Mouse (Mus musculus) heart, embryonic 14.5 days (tissue): ENCODE results near the gene Svip. TPM values are rescaled to one million over a fixed set of nuclear protein-coding genes. Genes with fewer than 3 reads are reported as not detected.
A peak's percentile ranks its signal among the peaks of the same experiment; 100 is the strongest.

Experiments
- ATAC-seq: fragments of 200-750 bp; cut with Nextera tagmentation; 2 replicates; pipeline ENCODE4 v1.8.0; 2017; ENCODE audit warnings: low read depth, moderate TSS enrichment; ENCODE audit not compliant: insufficient number of reproducible peaks, insufficient read depth, low FRiP score
- H3K27ac ChIP-seq, 2 experiments: fragments of 200-500 bp in 1 of 2; fragments of 300-500 bp in 1 of 2; sonication (generic) in 1 of 2; replicated peaks in 1 of 2; 2 replicates each; pipeline ENCODE4 v1.5.1; 2012 to 2014; ENCODE audit warnings: low read depth in 2 of 2, low read length in 2 of 2, control low read depth in 1 of 2, mild to moderate bottlenecking in 1 of 2, mixed read lengths in 1 of 2; ENCODE audit not compliant: control insufficient read depth in 1 of 2, insufficient read depth in 1 of 2
- H3K27me3 ChIP-seq: fragments of 300-500 bp; sonication (generic); 2 replicates; pipeline ENCODE4 v1.6.1; 2014; ENCODE audit warnings: mild to moderate bottlenecking, low read length, control low read depth; ENCODE audit not compliant: control insufficient read depth, insufficient read depth
- H3K36me3 ChIP-seq: fragments of 300-500 bp; sonication (generic); 2 replicates; pipeline ENCODE4 v1.6.1; 2014; ENCODE audit warnings: mild to moderate bottlenecking, control low read depth, low read length, mixed read lengths; ENCODE audit not compliant: control insufficient read depth, insufficient read depth
- H3K4me1 ChIP-seq, 2 experiments: fragments of 200-500 bp in 1 of 2; fragments of 300-500 bp in 1 of 2; sonication (generic) in 1 of 2; 2 replicates each; pipeline ENCODE4 v1.6.1; 2012 to 2014; ENCODE audit warnings: low read length in 2 of 2, control low read depth in 1 of 2, mixed read lengths in 1 of 2; ENCODE audit not compliant: control insufficient read depth in 2 of 2, insufficient read depth in 2 of 2
- H3K4me2 ChIP-seq: fragments of 300-500 bp; sonication (generic); 2 replicates; pipeline ENCODE4 v1.6.1; 2014; ENCODE audit warnings: mild to moderate bottlenecking, low read length
- H3K4me3 ChIP-seq, 2 experiments: fragments of 200-500 bp in 1 of 2; fragments of 300-500 bp in 1 of 2; sonication (generic) in 1 of 2; 2 replicates each; pipeline ENCODE4 v1.5.1; 2012 to 2014; ENCODE audit warnings: low read length in 2 of 2, mild to moderate bottlenecking in 2 of 2, control low read depth in 1 of 2, low read depth in 1 of 2, moderate library complexity in 1 of 2; ENCODE audit not compliant: control insufficient read depth in 1 of 2, insufficient read depth in 1 of 2
- H3K9ac ChIP-seq: fragments of 300-500 bp; sonication (generic); 2 replicates; pipeline ENCODE4 v1.6.1; 2014; ENCODE audit warnings: mild to moderate bottlenecking, low read length
- H3K9me3 ChIP-seq: fragments of 300-500 bp; sonication (generic); 2 replicates; pipeline ENCODE4 v1.6.1; 2016; ENCODE audit warnings: low read length, control low read depth; ENCODE audit not compliant: control insufficient read depth
- WGBS: fragments of 180-500 bp; shearing (Covaris S2); extraction: QIAGEN DNeasy Blood & Tissue Kit; methylation state at CpG from one replicate; pipeline ENCODE4 v1.1.7; 2014; 5-methylcytosine and 5-hydroxymethylcytosine counted together
- polyA plus RNA-seq: library from polyadenylated mRNA; unstranded; fragments of >200 nt; fragmentation: Nextera tagmentation; extraction: Ambion mirVana; gene quantifications from 2 replicates; pipeline ENCODE4 v1.2.1, GENCODE M21; 2014

Svip gene
- polyA plus RNA-seq, 1 experiment from 2014 or later = 14.1 TPM

- H3K4me3 ChIP-seq = no peak overlapping the region
- H3K36me3 ChIP-seq = no peaks in the 10 kb centered on the region
- no peak overlapping the region for H3K27ac ChIP-seq
- WGBS = 73% methylated on average over 6 of the region's 6 CpGs
- H3K27me3 ChIP-seq = no peaks in the 10 kb centered on the region
- H3K4me2 ChIP-seq = no peak overlapping the region
- H3K9me3 ChIP-seq = no peaks in the 10 kb centered on the region
- H3K4me1 ChIP-seq = peaks cover 0 to 4% of the 10 kb centered on the region in 2 experiments; a peak in 1 of 4 replicates
- H3K9ac ChIP-seq = no peak overlapping the region
- no peak for ATAC-seq
These were observed 45.0 kb downstream of the Svip start for GRCm38 (mm10) chr7:51960698-51961374.

DNA sequence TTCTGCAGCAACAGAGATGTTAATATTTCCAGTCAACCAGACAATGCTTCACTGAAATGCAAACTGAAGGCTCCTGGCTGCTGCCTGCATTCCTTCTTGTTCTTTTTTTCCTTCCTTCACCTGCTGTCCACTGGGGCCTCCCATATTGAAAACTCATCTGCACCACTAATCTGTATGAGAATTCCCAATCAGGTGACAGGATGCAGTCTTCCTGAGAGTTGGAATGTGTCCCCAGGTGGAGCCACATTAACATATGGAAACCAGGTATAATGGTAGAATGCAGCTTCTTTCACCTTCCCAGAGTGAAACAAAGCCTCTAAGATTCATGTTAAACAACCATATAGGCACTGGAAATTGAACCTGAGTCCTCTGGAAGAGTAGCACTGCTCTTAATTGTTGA is 48.1 kb downstream of the Svip start:
- Histone ChIP-seq H3K4me3 (no peak overlapping the region), H3K9me3 (no peaks in the 10 kb centered on the region), H3K27me3 (no peaks in the 10 kb centered on the region), H3K27ac (no peak overlapping the region), H3K4me2 (no peak overlapping the region), H3K4me1 (peaks cover 3 to 8% of the 10 kb centered on the region in 2 experiments; a peak in 2 of 4 replicates), H3K36me3 (no peaks in the 10 kb centered on the region), H3K9ac (no peak overlapping the region)
- no peak for ATAC-seq

DNA sequence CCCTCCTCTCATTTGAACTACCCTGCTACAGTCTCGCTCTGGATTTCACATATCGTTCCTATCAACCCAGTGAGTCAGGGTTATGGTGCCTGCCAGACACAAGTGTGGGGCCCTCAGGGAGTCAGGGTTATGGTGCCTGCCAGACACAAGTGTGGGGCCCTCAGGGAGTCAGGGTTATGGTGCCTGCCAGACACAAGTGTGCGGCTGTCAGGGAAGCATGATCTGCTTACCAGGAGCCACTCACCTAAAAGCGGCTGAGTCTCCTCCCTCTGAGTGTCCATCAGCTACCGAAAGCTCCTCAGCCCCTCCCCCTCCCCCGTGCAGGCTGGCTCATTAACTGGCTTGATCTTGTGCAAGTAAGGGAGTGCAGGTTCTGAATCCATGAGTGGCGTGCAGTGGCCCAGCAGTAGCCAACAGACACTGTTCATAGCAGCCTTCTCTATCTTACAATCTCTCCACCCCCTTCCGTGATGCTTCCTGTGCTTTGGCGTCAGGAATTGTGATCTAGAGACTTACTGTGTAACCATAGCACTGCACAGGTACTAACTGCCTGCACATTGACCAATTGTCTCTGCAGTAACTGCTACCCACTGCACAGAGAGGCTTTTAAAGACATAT is 50.3 kb downstream of the Svip start:
- H3K27ac ChIP-seq = no peak overlapping the region
- H3K9ac ChIP-seq = no peak overlapping the region
- ATAC-seq = no peak
- peak overlapping the region; percentile 29; the same call in 1 of the 2 replicates for H3K4me2 ChIP-seq
- H3K27me3 ChIP-seq = no peaks in the 10 kb centered on the region
- no peaks in the 10 kb centered on the region for H3K36me3 ChIP-seq
- peaks cover 3 to 8% of the 10 kb centered on the region in 2 experiments; a peak in 2 of 4 replicates for H3K4me1 ChIP-seq
- 29% methylated on average over 9 of the region's 9 CpGs for WGBS
- H3K9me3 ChIP-seq = no peaks in the 10 kb centered on the region
- no peak overlapping the region for H3K4me3 ChIP-seq

Other genes starting within 250 kb of the Svip start
- gene Gas2, start 144.0 kb downstream of the Svip start, polyA plus RNA-seq = 7.8 and 9.8 TPM in 2 replicates
- 7.6 and 9.3 TPM in 2 replicates for gene Fancf, start 143.8 kb downstream of the Svip start, polyA plus RNA-seq
- gene 1700015G11Rik, start 9.7 kb upstream of the Svip start, polyA plus RNA-seq = not detected in 2 replicates